Mouse (Mus musculus) A20 (cell line): Measurements from ENCODE around the gene Slc25a13.
"Not testable (repeated sequence)": the region's sequence is repeated elsewhere in the genome, so short reads cannot be mapped to it uniquely, and the experiment has no call there.

Experiments
- DNase-seq: peaks from one replicate; pipeline ENCODE4 v3.0.0-alpha.2; 2011; ENCODE audit warnings: low read depth, low spot score

The Slc25a13 gene

GRCm38 (mm10) chr6:6202451-6202850, 14.5 kb downstream of the Slc25a13 start:
- DNase-seq = no peak

GRCm38 (mm10) chr6:6201977-6202376, 15.0 kb downstream of the Slc25a13 start:
- DNase-seq = no peak

GRCm38 (mm10) chr6:6199138-6199870, 17.7 kb downstream of the Slc25a13 start:
- DNase-seq = no peak

- not testable (repeated sequence) for DNase-seq
Observed at GRCm38 (mm10) chr6:6198056-6198455, 18.9 kb downstream of the Slc25a13 start.

GRCm38 (mm10) chr6:6197339-6197738, 19.6 kb downstream of the Slc25a13 start:
- no peak for DNase-seq

GRCm38 (mm10) chr6:6196527-6196926, 20.4 kb downstream of the Slc25a13 start:
- DNase-seq = no peak

- no peak for DNase-seq
Observed at GRCm38 (mm10) chr6:6194831-6195230, 22.1 kb downstream of the Slc25a13 start.

GRCm38 (mm10) chr6:6193906-6194305, 23.1 kb downstream of the Slc25a13 start:
- no peak for DNase-seq

GRCm38 (mm10) chr6:6192413-6192812, 24.6 kb downstream of the Slc25a13 start:
- DNase-seq = no peak

- no peak for DNase-seq
Observed at GRCm38 (mm10) chr6:6191596-6192337, 25.2 kb downstream of the Slc25a13 start.

- no peak for DNase-seq
Observed at GRCm38 (mm10) chr6:6188970-6189369, 28.0 kb downstream of the Slc25a13 start.

- no peak for DNase-seq
Observed at GRCm38 (mm10) chr6:6186468-6186867, 30.5 kb downstream of the Slc25a13 start.

GRCm38 (mm10) chr6:6185735-6186068, 31.3 kb downstream of the Slc25a13 start:
- DNase-seq = no peak

- no peak for DNase-seq
Observed at GRCm38 (mm10) chr6:6184921-6185734, 31.8 kb downstream of the Slc25a13 start.

GRCm38 (mm10) chr6:6183601-6184000, 33.4 kb downstream of the Slc25a13 start:
- DNase-seq = no peak

GRCm38 (mm10) chr6:6182191-6182590, 34.8 kb downstream of the Slc25a13 start:
- no peak for DNase-seq

- DNase-seq = not testable (repeated sequence)
Observed at GRCm38 (mm10) chr6:6178341-6178740, 38.6 kb downstream of the Slc25a13 start.

GRCm38 (mm10) chr6:6175350-6175971, 41.5 kb downstream of the Slc25a13 start:
- DNase-seq = no peak

- DNase-seq = no peak
Observed at GRCm38 (mm10) chr6:6173935-6174561, 42.9 kb downstream of the Slc25a13 start.

- DNase-seq = no peak
Observed at GRCm38 (mm10) chr6:6173166-6173934, 43.6 kb downstream of the Slc25a13 start.
